Mouse (Mus musculus): ENCODE measurements around the gene 3110009E18Rik.

DNA sequence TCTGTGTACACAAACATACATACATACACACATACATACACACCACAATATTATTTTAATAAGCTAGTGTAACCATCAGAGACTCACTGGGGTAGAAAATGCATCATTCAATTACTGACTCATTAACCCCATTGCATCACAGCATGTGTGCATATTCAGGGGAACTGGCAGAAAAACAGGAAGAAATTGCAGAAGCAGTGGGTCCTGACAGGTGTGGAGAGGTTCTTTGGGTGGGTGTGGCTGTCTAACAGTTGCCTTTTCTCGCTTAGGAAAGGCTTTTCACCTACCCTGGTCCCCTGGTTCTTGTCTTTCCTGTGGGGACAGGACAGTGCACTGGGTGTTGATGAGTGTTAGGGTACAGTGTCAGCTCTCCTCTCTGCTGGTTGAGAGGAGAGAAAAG, 41.6 kb downstream of the 3110009E18Rik start:
- TF ChIP-seq POLR2A (IDR thresholded peaks at IDR 0.05; ENCODE audit: borderline replicate concordance, insufficient read depth, low read length) (no peak), CTCF (IDR thresholded peaks at IDR 0.05; ENCODE audit: borderline replicate concordance, insufficient read depth, low read depth, low read length) (no peak)
